Mouse (Mus musculus) hindbrain, embryonic 16.5 days (tissue): ENCODE measurements around the gene Bcl9. TPM values are rescaled to one million over a fixed set of nuclear protein-coding genes. Genes with fewer than 3 reads are reported as not detected.

Experiments used
- ATAC-seq: fragments of 200-750 bp; cut with Nextera tagmentation; 2 replicates; pipeline ENCODE4 v1.8.0; 2017; ENCODE audit warnings: moderate TSS enrichment, moderate library complexity
- H3K27ac ChIP-seq: fragments of 300-500 bp; sonication (generic); 2 replicates; pipeline ENCODE4 v1.5.1; 2014; ENCODE audit warnings: low read depth, mild to moderate bottlenecking, control low read depth, low read length, moderate library complexity
- H3K27me3 ChIP-seq: fragments of 300-500 bp; sonication (generic); replicated peaks from 2 replicates; pipeline ENCODE4 v1.6.1; 2014; ENCODE audit warnings: low read length; ENCODE audit not compliant: control insufficient read depth, insufficient read depth
- H3K36me3 ChIP-seq: fragments of 300-500 bp; sonication (generic); 2 replicates; pipeline ENCODE4 v1.6.1; 2014; ENCODE audit warnings: mild to moderate bottlenecking, low read length, moderate library complexity, mixed read lengths; ENCODE audit not compliant: control insufficient read depth, insufficient read depth
- H3K4me1 ChIP-seq: fragments of 300-500 bp; sonication (generic); 2 replicates; pipeline ENCODE4 v1.6.1; 2014; ENCODE audit warnings: low read depth, low read length; ENCODE audit not compliant: control insufficient read depth, insufficient read depth
- H3K4me2 ChIP-seq: fragments of 300-500 bp; sonication (generic); 2 replicates; pipeline ENCODE4 v1.6.1; 2014; ENCODE audit warnings: mild to moderate bottlenecking, low read length, control low read depth, moderate library complexity
- H3K4me3 ChIP-seq: fragments of 300-500 bp; sonication (generic); 2 replicates; pipeline ENCODE4 v1.5.1; 2014; ENCODE audit warnings: mild to moderate bottlenecking, low read length, control low read depth, moderate library complexity
- H3K9ac ChIP-seq: fragments of 300-500 bp; sonication (generic); 2 replicates; pipeline ENCODE4 v1.6.1; 2014; ENCODE audit warnings: low read depth, mild to moderate bottlenecking, control low read depth, low read length, moderate library complexity
- H3K9me3 ChIP-seq: fragments of 300-500 bp; sonication (generic); 2 replicates; pipeline ENCODE4 v1.6.1; 2014; ENCODE audit warnings: mild to moderate bottlenecking, low read length, moderate library complexity; ENCODE audit not compliant: control insufficient read depth
- WGBS: fragments of 180-500 bp; shearing (Covaris S2); extraction: QIAGEN DNeasy Blood & Tissue Kit; methylation state at CpG from one replicate; pipeline ENCODE4 v1.1.7; 2014; 5-methylcytosine and 5-hydroxymethylcytosine counted together
- polyA plus RNA-seq: library from polyadenylated mRNA; unstranded; fragments of >200 nt; fragmentation: Nextera tagmentation; extraction: Ambion mirVana; gene quantifications from 2 replicates; pipeline ENCODE4 v1.2.1, GENCODE M21; 2015

Gene Bcl9
- polyA plus RNA-seq, 1 experiment from 2014 or later = 57.4 TPM

GRCm38 (mm10) chr3:97274516-97275230 lies 23.0 kb downstream of the Bcl9 start:
- Histone ChIP-seq H3K4me1 (no peaks in the 10 kb centered on the region), H3K4me3 (no peak overlapping the region), H3K9ac (no peak overlapping the region), H3K9me3 (no peaks in the 10 kb centered on the region), H3K4me2 (no peak overlapping the region), H3K27ac (no peak overlapping the region), H3K27me3 (no peaks in the 10 kb centered on the region), H3K36me3 (no peaks in the 10 kb centered on the region)
- ATAC-seq = no peak
- 89% methylated on average over 15 of the region's 15 CpGs for WGBS

GRCm38 (mm10) chr3:97273876-97274275 lies 23.8 kb downstream of the Bcl9 start:
- Histone ChIP-seq H3K36me3 (no peaks in the 10 kb centered on the region), H3K4me1 (no peaks in the 10 kb centered on the region), H3K9ac (no peak overlapping the region), H3K27ac (no peak overlapping the region), H3K27me3 (no peaks in the 10 kb centered on the region), H3K9me3 (no peaks in the 10 kb centered on the region), H3K4me2 (no peak overlapping the region), H3K4me3 (no peak overlapping the region)
- no peak for ATAC-seq
- WGBS = 90% methylated on average over 5 of the region's 5 CpGs

GRCm38 (mm10) chr3:97265667-97266415 lies 31.9 kb downstream of the Bcl9 start:
- Histone ChIP-seq H3K27ac (no peak overlapping the region), H3K9ac (peak overlapping the region; percentile 8; the same call in 1 of the 2 replicates), H3K27me3 (no peaks in the 10 kb centered on the region), H3K4me1 (peaks cover 4% of the 10 kb centered on the region), H3K4me2 (peak overlapping the region; percentile 12; the same call in 1 of the 2 replicates), H3K4me3 (no peak overlapping the region), H3K36me3 (no peaks in the 10 kb centered on the region), H3K9me3 (no peaks in the 10 kb centered on the region)
- peak; percentile 53 for ATAC-seq
- 61% methylated on average over 15 of the region's 15 CpGs for WGBS

- H3K4me3 ChIP-seq = no peak overlapping the region
- H3K4me1 ChIP-seq = peaks cover 4% of the 10 kb centered on the region
- H3K9me3 ChIP-seq = peaks cover 4% of the 10 kb centered on the region; the same call in 1 of the 2 replicates
- no peak overlapping the region for H3K27ac ChIP-seq
- H3K36me3 ChIP-seq = no peaks in the 10 kb centered on the region
- H3K4me2 ChIP-seq = no peak overlapping the region
- H3K27me3 ChIP-seq = no peaks in the 10 kb centered on the region
- no peak overlapping the region for H3K9ac ChIP-seq
- ATAC-seq = no peak
- 100% methylated on average over 1 of the region's 1 CpGs for WGBS
These were observed 35.5 kb downstream of the Bcl9 start for GRCm38 (mm10) chr3:97262235-97262634.

- Histone ChIP-seq H3K4me2 (peak overlapping the region; percentile 37), H3K27ac (peak overlapping the region; percentile 45), H3K27me3 (no peaks in the 10 kb centered on the region), H3K9ac (peak overlapping the region; percentile 10; the same call in 1 of the 2 replicates), H3K4me3 (no peak overlapping the region), H3K4me1 (peaks cover 11% of the 10 kb centered on the region), H3K9me3 (peaks cover 4% of the 10 kb centered on the region; the same call in 1 of the 2 replicates), H3K36me3 (no peaks in the 10 kb centered on the region)
- WGBS = 30% methylated on average over 9 of the region's 9 CpGs
- peak; percentile 76 for ATAC-seq
These were observed 41.9 kb downstream of the Bcl9 start for GRCm38 (mm10) chr3:97255706-97256339.

GRCm38 (mm10) chr3:97254861-97255465 lies 42.8 kb downstream of the Bcl9 start:
- Histone ChIP-seq H3K9me3 (peaks cover 4% of the 10 kb centered on the region; the same call in 1 of the 2 replicates), H3K36me3 (no peaks in the 10 kb centered on the region), H3K4me2 (no peak overlapping the region), H3K27ac (no peak overlapping the region), H3K4me3 (no peak overlapping the region), H3K4me1 (peaks cover 11% of the 10 kb centered on the region), H3K9ac (no peak overlapping the region), H3K27me3 (no peaks in the 10 kb centered on the region)
- 12% methylated on average over 5 of the region's 5 CpGs for WGBS
- ATAC-seq = 0 out of 2 replicates have a peak, but pooled peaks have one; percentile 11

GRCm38 (mm10) chr3:97253823-97254600 lies 43.7 kb downstream of the Bcl9 start:
- Histone ChIP-seq H3K27me3 (no peaks in the 10 kb centered on the region), H3K9ac (no peak overlapping the region), H3K36me3 (no peaks in the 10 kb centered on the region), H3K27ac (no peak overlapping the region), H3K9me3 (peaks cover 4% of the 10 kb centered on the region; the same call in 1 of the 2 replicates), H3K4me2 (no peak overlapping the region), H3K4me3 (no peak overlapping the region), H3K4me1 (peaks cover 11% of the 10 kb centered on the region)
- 31% methylated on average over 9 of the region's 9 CpGs for WGBS
- ATAC-seq = no peak

GRCm38 (mm10) chr3:97252896-97253295 lies 44.8 kb downstream of the Bcl9 start:
- Histone ChIP-seq H3K27me3 (no peaks in the 10 kb centered on the region), H3K27ac (no peak overlapping the region), H3K4me3 (no peak overlapping the region), H3K36me3 (no peaks in the 10 kb centered on the region), H3K9me3 (no peaks in the 10 kb centered on the region), H3K4me2 (no peak overlapping the region), H3K9ac (no peak overlapping the region), H3K4me1 (peaks cover 11% of the 10 kb centered on the region)
- no peak for ATAC-seq
- 77% methylated on average over 6 of the region's 6 CpGs for WGBS
